Mouse (Mus musculus) thymus, adult 2 months (tissue): Measurements from ENCODE around the gene Myh15. TPM values are rescaled to one million over a fixed set of nuclear protein-coding genes. Genes with fewer than 3 reads are reported as not detected.

Source experiments
- polyA plus RNA-seq: library from polyadenylated mRNA; depleted of rRNA; stranded (reverse); fragments of >200 nt; gene quantifications from 2 replicates; pipeline ENCODE4 v1.2.3, GENCODE M21; 2012; rRNA removed

Myh15 gene
- polyA plus RNA-seq, 1 experiment = 0.04 TPM

Other genes with a start within 250 kb of the Myh15 start
- 0.36 and 0.43 TPM in 2 replicates for gene Retnlb, start 240.6 kb upstream of the Myh15 start, polyA plus RNA-seq
- gene Retnla, start 214.9 kb upstream of the Myh15 start, polyA plus RNA-seq = 32.0 and 56.9 TPM in 2 replicates
- gene Retnlg, start 184.9 kb upstream of the Myh15 start, polyA plus RNA-seq = 1.8 and 4.0 TPM in 2 replicates
- 4.4 and 5.7 TPM in 2 replicates for gene Dzip3, start 63.3 kb upstream of the Myh15 start, polyA plus RNA-seq
- gene Cip2a, start 63.3 kb upstream of the Myh15 start, polyA plus RNA-seq = 16.7 and 19.2 TPM in 2 replicates